Mouse (Mus musculus) lung, adult 2 months (tissue): ENCODE data around the gene Tmem255b.

ENCODE experiments used
- CTCF ChIP-seq: fragments of 200-500 bp; IDR thresholded peaks from 2 replicates; pipeline ENCODE4 v1.5.1; 2011; ENCODE audit warnings: mild to moderate bottlenecking, low read length, control low read depth; ENCODE audit not compliant: insufficient read depth
- POLR2A ChIP-seq: fragments of 200-500 bp; IDR thresholded peaks from 2 replicates; pipeline ENCODE4 v1.6.1; 2011; ENCODE audit warnings: low read depth, mild to moderate bottlenecking, control low read depth, low read length, borderline replicate concordance; ENCODE audit errors: extremely low read depth

DNA sequence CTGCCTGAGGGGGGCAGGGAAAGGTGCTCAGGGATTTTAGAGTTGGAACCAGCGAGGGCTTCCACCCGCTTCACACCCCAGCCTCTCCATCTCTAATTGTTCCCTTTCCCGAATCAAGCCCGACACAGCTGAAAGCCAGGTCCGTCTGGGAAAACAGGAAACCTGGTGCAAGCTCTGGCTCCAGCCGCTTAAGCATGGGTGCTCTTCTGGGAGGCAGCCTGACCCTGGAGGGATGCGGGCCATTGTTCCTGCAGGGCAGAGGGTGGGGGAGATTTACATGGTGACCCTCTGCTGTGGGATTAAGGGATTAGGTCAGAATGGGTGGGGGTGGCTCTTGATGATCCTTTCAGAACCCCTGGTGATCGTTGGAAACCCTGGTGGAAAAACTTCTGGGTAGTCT, 1.1 kb downstream of the Tmem255b start:
- TF ChIP-seq CTCF (no peak), POLR2A (no peak)
